Mouse (Mus musculus) lung, embryonic 16.5 days (tissue): Measurements from ENCODE around the gene Gm9513. TPM values are rescaled to one million over a fixed set of nuclear protein-coding genes. Genes with fewer than 3 reads are reported as not detected.

Experiments used
- ATAC-seq: fragments of 200-750 bp; cut with Nextera tagmentation; 2 replicates; pipeline ENCODE4 v1.8.0; 2017; ENCODE audit warnings: low read depth, mild to moderate bottlenecking, moderate library complexity
- H3K27ac ChIP-seq: fragments of 300-500 bp; sonication (generic); 2 replicates; pipeline ENCODE4 v1.5.1; 2014; ENCODE audit warnings: mild to moderate bottlenecking, control low read depth, low read length
- H3K27me3 ChIP-seq: fragments of 300-500 bp; sonication (generic); 2 replicates; pipeline ENCODE4 v1.6.1; 2014; ENCODE audit warnings: low read depth, low read length, mixed read lengths; ENCODE audit not compliant: control insufficient read depth, insufficient read depth
- H3K36me3 ChIP-seq: fragments of 300-500 bp; sonication (generic); 2 replicates; pipeline ENCODE4 v1.6.1; 2014; ENCODE audit warnings: low read length; ENCODE audit not compliant: control insufficient read depth, insufficient read depth
- H3K4me1 ChIP-seq: fragments of 300-500 bp; sonication (generic); replicated peaks from 2 replicates; pipeline ENCODE4 v1.6.1; 2014; ENCODE audit warnings: low read length, mixed read lengths; ENCODE audit not compliant: control insufficient read depth, insufficient read depth
- H3K4me2 ChIP-seq: fragments of 300-500 bp; sonication (generic); 2 replicates; pipeline ENCODE4 v1.6.1; 2014; ENCODE audit warnings: low read depth, low read length, control low read depth
- H3K4me3 ChIP-seq: fragments of 300-500 bp; sonication (generic); 2 replicates; pipeline ENCODE4 v1.5.1; 2014; ENCODE audit warnings: mild to moderate bottlenecking, low read length, control low read depth
- H3K9ac ChIP-seq: fragments of 300-500 bp; sonication (generic); 2 replicates; pipeline ENCODE4 v1.6.1; 2014; ENCODE audit warnings: low read length, control low read depth
- H3K9me3 ChIP-seq: fragments of 300-500 bp; sonication (generic); 2 replicates; pipeline ENCODE4 v1.6.1; 2016; ENCODE audit warnings: low read length; ENCODE audit not compliant: control insufficient read depth
- WGBS: fragments of 180-500 bp; shearing (Covaris S2); extraction: QIAGEN DNeasy Blood & Tissue Kit; methylation state at CpG from one replicate; pipeline ENCODE4 v1.1.7; 2014; 5-methylcytosine and 5-hydroxymethylcytosine counted together
- polyA plus RNA-seq: library from polyadenylated mRNA; unstranded; fragments of >200 nt; fragmentation: Nextera tagmentation; extraction: Ambion mirVana; gene quantifications from 2 replicates; pipeline ENCODE4 v1.2.1, GENCODE M21; 2015

Gm9513 gene
- polyA plus RNA-seq: not detected in 2 replicates

GRCm38 (mm10) chr9:36475338-36475737 is at the start of gene Gm9513:
TSS of gene Gm9513 (plus strand) at chr9:36475638.
- ATAC-seq: no peak
- Histone ChIP-seq H3K36me3 (no peaks in the 10 kb centered on the region), H3K27me3 (no peaks in the 10 kb centered on the region), H3K9ac (no peak within 1 kb of the TSS), H3K27ac (no peak within 1 kb of the TSS), H3K9me3 (no peaks in the 10 kb centered on the region), H3K4me1 (no peaks in the 10 kb centered on the region), H3K4me3 (no peak within 1 kb of the TSS), H3K4me2 (no peak within 1 kb of the TSS)
- WGBS: 48% methylated on average over 3 of the region's 3 CpGs

GRCm38 (mm10) chr9:36431584-36431983 is 43.9 kb upstream of the Gm9513 start, which contains the start of gene Gm7257:
TSS of gene Gm7257 (plus strand) at chr9:36431884.
- H3K27me3 ChIP-seq: no peaks in the 10 kb centered on the region
- H3K4me2 ChIP-seq: no peak within 1 kb of the TSS
- no peaks in the 10 kb centered on the region for H3K4me1 ChIP-seq
- no peak for ATAC-seq
- H3K36me3 ChIP-seq: no peaks in the 10 kb centered on the region
- H3K9ac ChIP-seq: no peak within 1 kb of the TSS
- WGBS: 66% methylated on average over 4 of the region's 4 CpGs
- H3K9me3 ChIP-seq: no peaks in the 10 kb centered on the region
- no peak within 1 kb of the TSS for H3K27ac ChIP-seq
- H3K4me3 ChIP-seq: no peak within 1 kb of the TSS

GRCm38 (mm10) chr9:36435051-36435764 is 40.2 kb upstream of the Gm9513 start:
- 34% methylated on average over 2 of the region's 2 CpGs for WGBS
- H3K4me3 ChIP-seq: no peak overlapping the region
- H3K9ac ChIP-seq: no peak overlapping the region
- H3K9me3 ChIP-seq: no peaks in the 10 kb centered on the region
- no peaks in the 10 kb centered on the region for H3K36me3 ChIP-seq
- H3K4me2 ChIP-seq: no peak overlapping the region
- no peaks in the 10 kb centered on the region for H3K4me1 ChIP-seq
- no peaks in the 10 kb centered on the region for H3K27me3 ChIP-seq
- ATAC-seq: no peak
- no peak overlapping the region for H3K27ac ChIP-seq

GRCm38 (mm10) chr9:36494501-36495220 is 19.2 kb downstream of the Gm9513 start:
- Histone ChIP-seq H3K4me3 (no peak overlapping the region), H3K9ac (no peak overlapping the region), H3K9me3 (no peaks in the 10 kb centered on the region; the same call in 1 of the 2 replicates), H3K36me3 (no peaks in the 10 kb centered on the region), H3K27me3 (no peaks in the 10 kb centered on the region), H3K4me1 (no peaks in the 10 kb centered on the region), H3K27ac (no peak overlapping the region), H3K4me2 (no peak overlapping the region)
- ATAC-seq: no peak
- WGBS: 87% methylated on average over 4 of the region's 4 CpGs

GRCm38 (mm10) chr9:36495824-36496223 is 20.4 kb downstream of the Gm9513 start:
- no peaks in the 10 kb centered on the region for H3K27me3 ChIP-seq
- WGBS: 35% methylated on average over 1 of the region's 1 CpGs

GRCm38 (mm10) chr9:36504211-36504610 is 28.8 kb downstream of the Gm9513 start:
- H3K9ac ChIP-seq: no peak overlapping the region
- no peak for ATAC-seq
- no peak overlapping the region for H3K4me2 ChIP-seq
- H3K36me3 ChIP-seq: no peaks in the 10 kb centered on the region
- H3K27ac ChIP-seq: no peak overlapping the region
- no peaks in the 10 kb centered on the region for H3K9me3 ChIP-seq
- H3K4me1 ChIP-seq: no peaks in the 10 kb centered on the region
- 71% methylated on average over 5 of the region's 5 CpGs for WGBS
- no peaks in the 10 kb centered on the region for H3K27me3 ChIP-seq
- no peak overlapping the region for H3K4me3 ChIP-seq

More at GRCm38 (mm10) chr9:36495824-36496223, 20.4 kb downstream of the Gm9513 start:
- H3K4me3 ChIP-seq: no peak overlapping the region
- no peak overlapping the region for H3K27ac ChIP-seq
- H3K9ac ChIP-seq: no peak overlapping the region
- H3K36me3 ChIP-seq: no peaks in the 10 kb centered on the region
- no peak overlapping the region for H3K4me2 ChIP-seq
- ATAC-seq: no peak
- no peaks in the 10 kb centered on the region for H3K4me1 ChIP-seq
- no peaks in the 10 kb centered on the region; the same call in 1 of the 2 replicates for H3K9me3 ChIP-seq

Other genes starting within 250 kb of the Gm9513 start
- not detected in 2 replicates for gene Gm7257, start 43.8 kb upstream of the Gm9513 start, polyA plus RNA-seq
- gene Gm5615, start 66.3 kb downstream of the Gm9513 start, polyA plus RNA-seq: not detected in 2 replicates
- not detected in 2 replicates for gene Gm17689, start 107.0 kb downstream of the Gm9513 start, polyA plus RNA-seq
- gene A630095E13Rik, start 167.7 kb downstream of the Gm9513 start, polyA plus RNA-seq: not detected in 2 replicates
- gene Acrv1, start 217.6 kb downstream of the Gm9513 start, polyA plus RNA-seq: not detected in 2 replicates